Mouse (Mus musculus): Measurements from ENCODE around the gene Lag3. TPM values are rescaled to one million over a fixed set of nuclear protein-coding genes. Genes with fewer than 3 reads are reported as not detected.

Gene Lag3
- polyA plus RNA-seq (2017; shearing (Covaris generic)), result 10 to 100 TPM in 1 of 2 experiments, 1 to 10 TPM in 1; 9.9 to 11.9 TPM

DNA sequence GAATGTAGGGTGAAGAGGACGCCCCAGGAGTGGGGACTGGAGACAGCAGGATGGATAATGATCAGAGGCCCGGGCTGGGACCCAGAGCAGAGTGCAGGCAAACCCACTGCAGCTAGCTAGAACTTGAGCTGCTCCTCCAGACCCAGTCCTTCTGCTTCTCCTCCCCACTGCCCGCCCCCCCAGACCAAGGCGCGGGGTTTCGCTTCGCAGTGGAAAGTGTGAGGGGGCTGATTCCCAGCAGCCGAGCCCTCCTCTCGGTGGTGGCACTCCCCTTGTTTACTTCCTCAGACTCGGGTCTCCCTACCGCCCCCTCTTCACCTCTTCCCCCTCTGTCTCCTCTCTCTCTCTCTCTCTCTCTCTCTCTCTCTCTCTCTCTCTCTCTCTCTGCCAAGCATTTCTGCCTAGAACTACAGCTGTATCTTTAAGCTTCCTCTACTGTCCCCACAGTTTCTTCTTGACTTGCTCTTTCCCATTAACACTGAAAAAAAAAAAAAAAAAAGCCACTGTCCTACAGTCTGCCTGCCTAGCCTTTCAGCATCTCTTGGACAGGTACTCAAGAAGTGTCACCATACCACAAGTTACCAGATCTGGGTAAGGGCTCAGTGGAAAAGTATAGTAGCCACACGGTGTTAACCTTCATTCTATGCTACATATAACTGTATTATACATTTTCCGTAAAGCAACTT lies at the start of gene Lag3:
Lag3 (minus strand) TSS at position 173 of the 686 bp plus-strand sequence.

DNA sequence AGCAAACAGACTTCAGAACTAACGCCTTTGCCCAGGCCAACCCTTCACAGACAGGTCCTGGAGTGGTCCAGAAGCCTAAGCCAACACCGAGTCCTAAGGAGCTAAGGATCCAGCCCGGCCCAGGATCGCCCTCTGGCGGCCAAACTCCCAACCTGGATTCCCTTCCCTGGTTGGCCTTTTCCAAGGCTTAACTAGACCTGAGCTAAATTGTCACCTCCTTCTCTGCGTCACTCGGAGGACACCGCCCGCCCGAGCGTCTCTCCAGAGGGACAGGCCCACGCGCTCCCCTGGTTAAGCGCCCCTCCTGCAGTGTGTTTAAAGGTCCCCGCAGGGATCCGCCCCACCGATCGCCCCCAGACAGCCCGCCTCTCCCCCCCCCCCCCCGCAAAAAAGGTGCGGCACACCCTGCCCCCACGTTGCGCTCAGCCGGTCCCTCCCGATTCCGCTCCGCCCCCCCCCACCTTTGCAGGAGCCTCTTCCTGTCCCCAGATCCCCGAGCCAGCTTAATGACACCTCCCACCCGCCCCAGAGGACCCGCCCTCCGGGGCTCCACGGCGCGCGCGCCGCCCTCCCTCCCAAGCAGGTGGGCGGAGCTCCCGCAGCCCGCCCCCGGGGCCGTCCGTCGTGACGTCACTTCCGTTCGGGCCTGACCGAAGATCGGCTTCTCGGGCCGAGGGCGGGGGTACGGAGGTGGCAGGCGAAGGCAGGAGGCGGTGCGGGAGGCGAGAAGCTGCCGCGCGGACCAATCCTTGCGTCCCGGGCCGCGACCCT lies 19.4 kb upstream of the Lag3 start, which contains the start of gene Mlf2:
Mlf2 (plus strand) TSS at position 633 of the 771 bp plus-strand sequence.

DNA sequence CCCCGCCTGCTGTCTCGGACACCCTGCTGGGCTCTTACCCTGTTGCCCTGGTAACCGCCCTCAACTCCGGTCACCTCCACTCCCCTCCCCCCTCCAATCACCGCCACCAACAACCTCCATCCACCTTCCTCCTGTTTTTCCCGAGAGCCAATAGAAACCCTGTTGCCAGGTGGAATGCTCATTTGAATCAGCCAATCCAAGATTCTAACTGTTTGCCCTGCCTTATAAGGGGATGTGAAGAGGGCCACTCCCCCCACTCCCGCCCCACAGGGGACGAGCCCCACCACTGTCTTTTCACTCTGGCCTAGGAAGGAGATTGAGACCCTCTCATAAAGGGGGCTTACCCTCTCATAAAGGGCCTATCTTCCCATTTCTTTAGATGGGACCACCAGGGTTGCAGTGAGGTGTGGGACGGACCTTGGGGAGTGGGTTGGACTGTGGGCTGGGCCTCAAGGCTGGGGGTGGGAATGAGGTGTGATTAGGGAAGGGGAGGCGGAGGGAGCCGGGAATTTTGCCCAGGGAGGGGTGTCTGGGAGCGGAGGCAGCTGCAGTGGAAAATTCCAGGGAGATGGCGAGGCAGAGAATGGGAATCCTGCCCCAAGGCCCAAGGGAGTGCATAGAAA lies 8.3 kb upstream of the Lag3 start, which contains the start of gene Ptms:
Ptms (minus strand) TSS at position 409 of the 623 bp plus-strand sequence.

DNA sequence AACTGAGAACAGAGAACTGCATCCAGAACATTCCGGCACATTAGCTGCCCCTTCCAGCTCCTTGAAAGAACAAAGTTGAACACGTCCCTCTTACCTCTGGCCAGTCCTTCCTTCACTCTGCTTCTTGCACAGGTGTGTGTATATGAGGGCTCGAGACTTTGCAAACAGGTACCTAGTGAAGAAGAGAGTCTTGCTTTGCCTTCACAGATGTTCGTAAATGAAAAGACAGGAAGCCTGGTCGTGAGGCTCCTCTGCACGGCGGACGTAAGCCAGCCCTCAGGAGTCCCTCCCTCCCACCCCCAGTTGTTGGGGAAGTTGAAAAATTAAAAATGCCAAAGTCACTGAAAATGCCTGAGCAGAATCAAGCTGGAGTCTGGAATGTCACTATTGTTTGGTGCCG lies 23.5 kb downstream of the Lag3 start, which contains the start of gene Cd4:
Cd4 (minus strand) TSS at position 236 of the 400 bp plus-strand sequence.

DNA sequence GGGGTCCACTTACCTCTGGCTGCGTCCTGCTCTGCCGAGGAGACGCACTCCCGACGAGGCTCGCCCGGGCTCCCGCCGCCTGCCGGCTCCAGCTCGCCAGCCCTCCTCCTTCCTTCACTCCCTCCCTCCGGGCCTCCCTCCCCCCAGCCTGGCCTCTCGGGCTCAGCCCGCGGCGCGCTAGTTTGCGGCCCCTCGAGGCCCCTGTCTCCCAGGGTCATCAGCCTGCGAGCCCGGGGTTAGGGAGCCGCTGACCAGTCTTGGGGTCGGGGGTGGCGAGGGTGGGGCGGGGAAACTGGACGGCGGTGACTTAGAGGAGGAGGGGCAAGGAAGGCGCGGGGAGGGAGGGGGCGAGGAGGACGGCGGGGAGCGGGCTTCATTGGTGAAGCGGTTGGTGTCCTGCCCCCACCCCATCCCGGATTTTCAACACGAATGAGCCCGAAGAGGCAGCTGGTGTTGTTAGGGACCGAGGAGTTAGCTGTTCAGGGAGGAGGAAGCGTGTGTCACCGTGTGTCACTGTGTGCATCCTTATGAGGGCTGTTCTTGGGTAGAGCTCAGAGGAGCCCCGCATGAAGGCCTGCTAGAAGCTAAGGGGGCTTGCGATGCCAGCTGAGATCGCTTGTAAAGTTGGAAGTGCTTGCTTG lies 47.7 kb downstream of the Lag3 start, which contains the start of gene Gpr162:
Gpr162 (minus strand) TSS at position 326 of the 641 bp plus-strand sequence.

DNA sequence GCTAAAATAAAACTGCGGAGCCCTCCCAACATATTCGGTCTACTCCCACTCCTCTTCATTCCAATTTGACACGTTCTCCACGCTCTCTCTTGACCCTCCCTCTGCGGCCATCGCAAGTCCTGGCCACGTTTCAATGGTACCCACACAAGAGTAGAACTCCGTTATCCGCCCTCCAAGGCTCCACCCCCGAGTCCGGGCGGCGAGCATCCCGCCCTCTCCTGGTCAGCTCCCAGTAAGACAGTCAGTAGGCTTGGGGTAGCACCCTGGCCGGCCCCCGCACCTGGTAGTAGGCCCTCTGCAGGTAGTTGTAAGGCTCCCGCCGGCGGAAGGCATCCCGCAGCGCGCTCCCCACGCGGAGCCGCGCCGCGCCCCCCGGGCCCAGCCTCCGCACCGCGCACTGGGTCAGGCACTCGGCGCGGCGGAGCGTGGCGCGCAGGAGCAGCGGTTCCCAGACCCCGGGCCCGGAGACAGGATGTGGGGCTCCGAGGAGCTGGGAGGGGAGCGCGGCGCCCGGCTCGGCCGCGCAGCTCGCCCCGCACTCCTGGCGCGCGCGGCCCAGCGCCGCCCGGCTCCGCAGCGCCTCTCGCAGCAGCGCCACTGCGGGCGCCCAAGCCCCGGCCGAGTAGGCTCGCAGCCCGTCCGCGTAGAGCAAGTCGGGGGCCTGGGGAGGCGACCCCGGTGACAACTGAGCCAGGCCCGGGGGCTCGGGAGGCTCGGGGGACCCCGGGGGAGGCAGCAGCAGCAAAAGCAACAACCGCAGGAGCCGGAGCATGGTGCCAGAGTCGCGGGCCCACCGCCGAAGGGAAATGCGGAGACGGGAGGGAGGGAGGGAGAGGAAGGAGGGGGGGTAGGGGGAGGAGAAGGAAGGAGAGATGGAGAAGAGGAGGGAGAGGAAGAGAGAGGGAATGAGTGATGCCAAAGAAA lies 54.3 kb downstream of the Lag3 start, which contains the start of gene P3h3:
P3h3 (minus strand) TSS at position 837 of the 924 bp plus-strand sequence.

Other genes starting within 250 kb of the Lag3 start
- gene Lpcat3, start 248.7 kb downstream of the Lag3 start, polyA plus RNA-seq (2017; shearing (Covaris generic)), result 10 to 100 TPM; 35.2 to 40.2 TPM
- 100 to 1,000 TPM; 287 to 344 TPM for gene Emg1, start 199.5 kb downstream of the Lag3 start, polyA plus RNA-seq (2017; shearing (Covaris generic))
- gene Phb2, start 199.4 kb downstream of the Lag3 start, polyA plus RNA-seq (2017; shearing (Covaris generic)), result 100 to 1,000 TPM; 196 to 201 TPM
- 100 to 1,000 TPM; 320 to 496 TPM for gene Ptpn6, start 173.0 kb downstream of the Lag3 start, polyA plus RNA-seq (2017; shearing (Covaris generic))
- gene Grcc10, start 170.3 kb downstream of the Lag3 start, polyA plus RNA-seq (2017; shearing (Covaris generic)), result 100 to 1,000 TPM; 440 to 464 TPM
- gene Gm45234, start 155.7 kb downstream of the Lag3 start, polyA plus RNA-seq (2017; shearing (Covaris generic)), result not detected
- gene Atn1, start 155.2 kb downstream of the Lag3 start, polyA plus RNA-seq (2017; shearing (Covaris generic)), result 10 to 100 TPM in 1 of 2 experiments, 1 to 10 TPM in 1; 4.2 to 14.1 TPM
- gene Eno2, start 142.0 kb downstream of the Lag3 start, polyA plus RNA-seq (2017; shearing (Covaris generic)), result 1 to 10 TPM; 2.8 to 3.5 TPM
- gene Lrrc23, start 132.0 kb downstream of the Lag3 start, polyA plus RNA-seq (2017; shearing (Covaris generic)), result 1 to 10 TPM; 1.1 to 1.6 TPM
- gene Spsb2, start 103.0 kb downstream of the Lag3 start, polyA plus RNA-seq (2017; shearing (Covaris generic)), result 1 to 10 TPM; 4.4 to 4.5 TPM
- gene Tpi1, start 97.4 kb downstream of the Lag3 start, polyA plus RNA-seq (2017; shearing (Covaris generic)), result 10 to 100 TPM; 75.7 to 86.0 TPM
- 100 to 1,000 TPM in 1 of 2 experiments, 10 to 100 TPM in 1; 96.6 to 112 TPM for gene Usp5, start 82.2 kb downstream of the Lag3 start, polyA plus RNA-seq (2017; shearing (Covaris generic))
- gene Cdca3, start 82.2 kb downstream of the Lag3 start, polyA plus RNA-seq (2017; shearing (Covaris generic)), result 1 to 10 TPM; 2.0 to 4.3 TPM
- under 1 TPM; 0.28 to 0.76 TPM for gene Gnb3, start 71.4 kb downstream of the Lag3 start, polyA plus RNA-seq (2017; shearing (Covaris generic))
- gene P3h3, start 54.0 kb downstream of the Lag3 start, polyA plus RNA-seq (2017; shearing (Covaris generic)), result 1 to 10 TPM in 1 of 2 experiments, not detected in 1; 1.2 TPM
- gene Gpr162, start 47.7 kb downstream of the Lag3 start, polyA plus RNA-seq (2017; shearing (Covaris generic)), result under 1 TPM; 0.11 to 0.89 TPM
- 100 to 1,000 TPM; 455 to 600 TPM for gene Cd4, start 23.5 kb downstream of the Lag3 start, polyA plus RNA-seq (2017; shearing (Covaris generic))
- 10 to 100 TPM; 35.8 to 45.4 TPM for gene Ptms, start 8.4 kb upstream of the Lag3 start, polyA plus RNA-seq (2017; shearing (Covaris generic))
- 100 to 1,000 TPM; 176 to 183 TPM for gene Mlf2, start 19.7 kb upstream of the Lag3 start, polyA plus RNA-seq (2017; shearing (Covaris generic))
- gene Cops7a, start 53.8 kb upstream of the Lag3 start, polyA plus RNA-seq (2017; shearing (Covaris generic)), result 10 to 100 TPM; 69.8 to 77.3 TPM
- under 1 TPM in 1 of 2 experiments, not detected in 1; 0.45 TPM for gene Pianp, start 85.0 kb upstream of the Lag3 start, polyA plus RNA-seq (2017; shearing (Covaris generic))
- 10 to 100 TPM; 68.0 to 76.1 TPM for gene Zfp384, start 97.4 kb upstream of the Lag3 start, polyA plus RNA-seq (2017; shearing (Covaris generic))
- 10 to 100 TPM; 85.4 to 87.6 TPM for gene Ing4, start 128.1 kb upstream of the Lag3 start, polyA plus RNA-seq (2017; shearing (Covaris generic))
- 10 to 100 TPM; 20.3 to 33.0 TPM for gene Acrbp, start 138.0 kb upstream of the Lag3 start, polyA plus RNA-seq (2017; shearing (Covaris generic))
- 10 to 100 TPM; 19.2 to 25.7 TPM for gene Lpar5, start 156.2 kb upstream of the Lag3 start, polyA plus RNA-seq (2017; shearing (Covaris generic))
- gene Chd4, start 184.3 kb upstream of the Lag3 start, polyA plus RNA-seq (2017; shearing (Covaris generic)), result 10 to 100 TPM; 50.7 to 54.2 TPM
- 10 to 100 TPM; 44.4 to 53.1 TPM for gene Nop2, start 220.2 kb upstream of the Lag3 start, polyA plus RNA-seq (2017; shearing (Covaris generic))
- gene Iffo1, start 233.5 kb upstream of the Lag3 start, polyA plus RNA-seq (2017; shearing (Covaris generic)), result 10 to 100 TPM; 30.3 to 30.4 TPM

Measured in inflammation-experienced regulatory T-cells (primary cell).